Mouse (Mus musculus) cerebellum, adult 2 months (tissue): ENCODE measurements around the gene Babam2.

Experiments used
- CTCF ChIP-seq: fragments of 200-500 bp; IDR thresholded peaks from 2 replicates; pipeline ENCODE4 v1.5.1; 2011; ENCODE audit warnings: low read depth, mild to moderate bottlenecking, control low read depth, low read length, moderate library complexity, borderline replicate concordance; ENCODE audit not compliant: insufficient read depth
- POLR2A ChIP-seq: fragments of 200-500 bp; IDR thresholded peaks from 2 replicates; pipeline ENCODE4 v1.6.1; 2011; ENCODE audit warnings: low read length, control low read depth, borderline replicate concordance; ENCODE audit not compliant: insufficient read depth

- TF ChIP-seq POLR2A (no peak), CTCF (no peak)
These were observed 90.1 kb downstream of the Babam2 start for GRCm38 (mm10) chr5:31787622-31788021.
